Mouse (Mus musculus) testis, adult 2 months (tissue): ENCODE results near the gene Eif2d.

ENCODE experiments used
- CTCF ChIP-seq: fragments of 200-500 bp; IDR thresholded peaks from 2 replicates; pipeline ENCODE4 v1.5.1; 2012; ENCODE audit warnings: low read depth, mild to moderate bottlenecking, inconsistent platforms, low read length, moderate library complexity; ENCODE audit not compliant: control insufficient read depth, insufficient read depth, insufficient replicate concordance
- POLR2A ChIP-seq: fragments of 200-500 bp; IDR thresholded peaks from 2 replicates; pipeline ENCODE4 v1.6.1; 2012; ENCODE audit warnings: low read depth, mild to moderate bottlenecking, inconsistent platforms, low read length, moderate library complexity; ENCODE audit not compliant: control insufficient read depth

DNA sequence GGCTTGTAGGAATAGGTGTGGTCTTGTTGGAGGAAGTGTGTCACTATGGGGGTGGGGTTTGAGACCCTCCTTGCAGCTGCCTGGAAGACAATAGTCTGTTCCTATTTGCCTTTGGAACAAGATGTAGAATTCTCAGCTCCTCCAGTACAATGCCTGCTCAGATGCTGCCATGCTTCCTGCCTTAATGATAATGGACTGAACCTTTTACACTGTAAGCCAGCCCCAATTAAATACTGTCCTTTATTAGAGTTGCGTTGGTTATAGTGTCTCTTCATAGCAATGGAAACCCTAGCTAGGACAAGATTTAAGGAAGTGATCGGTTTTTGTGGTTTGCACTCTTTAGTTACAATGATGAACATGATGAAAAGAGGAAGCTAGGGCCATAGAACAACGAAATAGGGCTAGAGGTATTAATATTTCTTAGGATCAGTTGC is 6.8 kb upstream of the Eif2d start:
- TF ChIP-seq POLR2A: no peak
- TF ChIP-seq CTCF: no peak
